In the genomic region with DNA sequence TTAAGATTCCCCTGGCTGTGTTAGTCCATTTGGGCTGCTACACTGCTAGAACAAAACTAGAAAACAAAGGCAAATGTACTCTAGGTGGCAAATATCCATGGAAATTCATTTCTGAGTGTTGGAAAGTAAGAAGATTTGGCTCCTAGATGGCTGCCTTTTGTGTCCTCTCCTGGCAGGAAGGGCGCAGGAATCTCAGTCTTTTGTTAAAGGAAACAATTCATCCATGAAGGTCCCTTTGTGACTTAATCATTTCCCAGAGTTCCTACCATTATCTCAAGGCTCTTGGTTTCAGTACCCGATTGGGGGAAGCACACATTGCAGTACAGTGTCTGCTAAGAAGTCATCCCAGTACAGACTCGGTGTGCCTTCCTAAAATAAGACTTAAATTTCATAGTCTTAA, we compare ENCODE assay signal across 15 mouse cellular contexts. TPM values are rescaled to one million over a fixed set of nuclear protein-coding genes. Genes with fewer than 3 reads are reported as not detected.
"Had no signal": no experiment of that assay in that cellular context is flagged by ENCODE, and none has a peak within 500 bp of the region (broad histone marks: within the 10 kb centered on the region; RNA-seq: fewer than 3 reads in every experiment).

No protein-coding gene starts in this region.

- H3K27me3 ChIP-seq: limb, embryonic 15.5 days; liver, embryonic 13.5 days; lung, embryonic 15.5 days had no signal

- H3K4me3 ChIP-seq: limb, embryonic 15.5 days; liver, embryonic 13.5 days; lung, embryonic 15.5 days had no signal

- H3K9ac ChIP-seq: limb, embryonic 15.5 days; liver, embryonic 13.5 days; liver, postnatal 0 days; lung, embryonic 15.5 days had no signal

- H3K27ac ChIP-seq: kidney, postnatal 0 days; limb, embryonic 15.5 days; liver, embryonic 13.5 days; lung, embryonic 15.5 days had no signal

- H3K4me1 ChIP-seq: limb, embryonic 15.5 days; liver, embryonic 13.5 days; lung, embryonic 15.5 days had no signal

- ATAC-seq: liver, postnatal 0 days had no signal

- DNase-seq: kidney, adult 9 months; kidney, postnatal 36 days; layer of hippocampus, adult 9-11 months; layer of hippocampus, postnatal 36 days; liver, embryonic 13.5 days; liver, postnatal 0 days; lung, postnatal 36 days; spleen, adult 18-20 months; thymus, adult 2 months; thymus, postnatal 25 days had no signal

- H3K9me3 ChIP-seq: limb, embryonic 15.5 days; liver, embryonic 13.5 days; lung, embryonic 15.5 days had no signal

- H3K4me2 ChIP-seq: limb, embryonic 15.5 days; liver, embryonic 13.5 days; lung, embryonic 15.5 days had no signal

RNA-seq across cellular contexts. Expression of gene Cyp2c23, which starts 57.3 kb away (rescaled TPM):
- polyA plus RNA-seq: midbrain, postnatal 0 days; neural tube, embryonic 14.5 days; thymus, adult 2 months had no signal
